Mouse (Mus musculus) urinary bladder, postnatal 10 days (tissue): ENCODE data around the gene Klf14.

Experiments
- DNase-seq: peaks from one replicate; pipeline ENCODE4 v3.0.0; 2022; ENCODE audit warnings: low spot score

Klf14 gene

GRCm38 (mm10) chr6:30958736-30959540, at the start of gene Klf14:
Gene Klf14, minus strand, starts transcription at chr6:30959078.
- no peak for DNase-seq

- DNase-seq: no peak
Measured at GRCm38 (mm10) chr6:31006111-31006600, 47.3 kb upstream of the Klf14 start.

- no peak for DNase-seq
Measured at GRCm38 (mm10) chr6:30986393-30986792, 27.5 kb upstream of the Klf14 start.

GRCm38 (mm10) chr6:30983021-30983420, 24.1 kb upstream of the Klf14 start:
- no peak for DNase-seq

- no peak for DNase-seq
Measured at GRCm38 (mm10) chr6:30982372-30982980, 23.6 kb upstream of the Klf14 start.

GRCm38 (mm10) chr6:30981351-30981750, 22.5 kb upstream of the Klf14 start:
- DNase-seq: no peak

GRCm38 (mm10) chr6:30978615-30979014, 19.7 kb upstream of the Klf14 start:
- no peak for DNase-seq

- DNase-seq: no peak
Measured at GRCm38 (mm10) chr6:30972121-30972520, 13.2 kb upstream of the Klf14 start.

- no peak for DNase-seq
Measured at GRCm38 (mm10) chr6:30957784-30958735, 818 bp downstream of the Klf14 start.

GRCm38 (mm10) chr6:30939264-30939663, 19.6 kb downstream of the Klf14 start:
- DNase-seq: no peak

GRCm38 (mm10) chr6:30922821-30923220, 36.1 kb downstream of the Klf14 start:
- DNase-seq: no peak

GRCm38 (mm10) chr6:30921826-30922225, 37.1 kb downstream of the Klf14 start:
- no peak for DNase-seq

- no peak for DNase-seq
Measured at GRCm38 (mm10) chr6:30920834-30921675, 37.8 kb downstream of the Klf14 start.

- no peak for DNase-seq
Measured at GRCm38 (mm10) chr6:30915473-30915872, 43.4 kb downstream of the Klf14 start, which contains the start of gene Tsga13. Gene Tsga13, minus strand, starts transcription at chr6:30915573.

- DNase-seq: no peak
Measured at GRCm38 (mm10) chr6:30907970-30908369, 50.9 kb downstream of the Klf14 start.
